Mouse (Mus musculus) limb, embryonic 15.5 days (tissue): ENCODE data around the gene Gstm1. TPM values are rescaled to one million over a fixed set of nuclear protein-coding genes. Genes with fewer than 3 reads are reported as not detected.
"Not testable (repeated sequence)": the region's sequence is repeated elsewhere in the genome, so short reads cannot be mapped to it uniquely, and the experiment has no call there.

Experiments used
- ATAC-seq: fragments of 200-750 bp; cut with Nextera tagmentation; 2 replicates; pipeline ENCODE4 v1.8.0; 2017; ENCODE audit warnings: low read depth, moderate TSS enrichment; ENCODE audit not compliant: insufficient number of reproducible peaks, low FRiP score, low TSS enrichment
- H3K27ac ChIP-seq: fragments of 300-500 bp; sonication (generic); 2 replicates; pipeline ENCODE4 v1.5.1; 2015; ENCODE audit warnings: moderate library complexity, mild to moderate bottlenecking, inconsistent platforms
- H3K27me3 ChIP-seq: fragments of 300-500 bp; sonication (generic); 2 replicates; pipeline ENCODE4 v1.6.1; 2015; ENCODE audit warnings: inconsistent platforms
- H3K36me3 ChIP-seq: fragments of 300-500 bp; sonication (generic); 2 replicates; pipeline ENCODE4 v1.6.1; 2015; ENCODE audit warnings: inconsistent platforms
- H3K4me1 ChIP-seq: fragments of 300-500 bp; sonication (generic); 2 replicates; pipeline ENCODE4 v1.6.1; 2015; ENCODE audit warnings: inconsistent platforms
- H3K4me2 ChIP-seq: fragments of 300-500 bp; sonication (generic); 2 replicates; pipeline ENCODE4 v1.6.1; 2015; ENCODE audit warnings: mild to moderate bottlenecking, inconsistent platforms
- H3K4me3 ChIP-seq: fragments of 300-500 bp; sonication (generic); 2 replicates; pipeline ENCODE4 v1.5.1; 2015; ENCODE audit warnings: mild to moderate bottlenecking, inconsistent platforms
- H3K9ac ChIP-seq: fragments of 300-500 bp; sonication (generic); 2 replicates; pipeline ENCODE4 v1.6.1; 2015; ENCODE audit warnings: inconsistent platforms
- H3K9me3 ChIP-seq: fragments of 300-500 bp; sonication (generic); 2 replicates; pipeline ENCODE4 v1.6.1; 2016; ENCODE audit warnings: inconsistent platforms
- WGBS: fragments of 180-500 bp; shearing (Covaris S2); methylation state at CpG from one replicate; pipeline ENCODE4 v1.1.7; 2015; 5-methylcytosine and 5-hydroxymethylcytosine counted together
- polyA plus RNA-seq: library from polyadenylated mRNA; unstranded; fragments of >200 nt; fragmentation: Nextera tagmentation; extraction: Ambion mirVana; gene quantifications from 2 replicates; pipeline ENCODE4 v1.2.1, GENCODE M21; 2015

Gene Gstm1
- polyA plus RNA-seq, 1 experiment from 2014 or later, result 56.1 TPM

DNA sequence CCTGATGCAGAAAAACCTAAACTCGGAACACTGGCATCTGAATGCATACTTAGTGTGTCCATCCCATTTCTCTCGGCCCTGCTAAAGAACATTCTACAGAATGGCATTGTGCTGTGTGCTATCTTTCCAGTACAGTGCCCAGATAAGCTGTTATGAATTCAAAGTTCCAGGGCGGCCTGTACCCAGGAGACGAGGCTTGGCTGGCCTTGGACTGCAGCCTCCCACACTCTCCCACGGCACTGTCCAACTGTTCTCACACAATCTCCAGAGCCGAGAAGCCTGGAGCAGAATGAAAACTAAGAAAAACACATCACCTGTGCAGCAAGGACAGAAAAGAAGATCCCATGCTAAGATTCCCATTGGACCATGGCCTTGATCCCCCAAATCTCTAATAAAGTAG, 35.0 kb downstream of the Gstm1 start:
- no peak for ATAC-seq
- no peak overlapping the region for H3K4me3 ChIP-seq
- no peaks in the 10 kb centered on the region for H3K27me3 ChIP-seq
- H3K9me3 ChIP-seq, result no peaks in the 10 kb centered on the region
- no peak overlapping the region for H3K9ac ChIP-seq
- H3K4me2 ChIP-seq, result no peak overlapping the region
- H3K27ac ChIP-seq, result no peak overlapping the region
- WGBS, result 85% methylated on average over 6 of the region's 6 CpGs
- no peaks in the 10 kb centered on the region for H3K36me3 ChIP-seq
- H3K4me1 ChIP-seq, result 0 out of 2 replicates have a peak, but pooled peaks cover 8% of the 10 kb centered on the region

DNA sequence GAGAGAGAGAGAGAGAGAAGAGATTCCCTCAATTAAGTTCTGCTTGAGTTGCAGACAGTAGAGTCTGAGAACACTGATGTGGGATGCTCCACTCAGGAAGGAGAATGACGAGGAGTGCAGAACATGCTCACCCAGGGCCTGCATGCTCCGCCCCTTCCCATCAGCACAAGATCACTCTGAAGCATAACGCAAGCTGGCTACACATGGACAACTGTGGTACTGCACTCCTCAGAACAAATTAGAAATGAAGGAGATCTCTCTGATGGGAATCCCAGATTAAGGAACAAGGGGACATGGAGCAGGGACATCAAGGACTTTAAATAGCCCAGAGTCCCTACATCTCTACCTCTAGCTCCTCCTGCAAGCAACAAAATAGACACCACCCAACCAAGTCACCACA, 36.5 kb downstream of the Gstm1 start:
- no peak for ATAC-seq
- no peaks in the 10 kb centered on the region for H3K9me3 ChIP-seq
- H3K4me1 ChIP-seq, result 0 out of 2 replicates have a peak, but pooled peaks cover 5% of the 10 kb centered on the region
- no peaks in the 10 kb centered on the region for H3K36me3 ChIP-seq
- 71% methylated on average over 3 of the region's 3 CpGs for WGBS
- H3K9ac ChIP-seq, result no peak overlapping the region
- H3K27me3 ChIP-seq, result no peaks in the 10 kb centered on the region
- no peak overlapping the region for H3K4me3 ChIP-seq
- H3K4me2 ChIP-seq, result no peak overlapping the region
- no peak overlapping the region for H3K27ac ChIP-seq

DNA sequence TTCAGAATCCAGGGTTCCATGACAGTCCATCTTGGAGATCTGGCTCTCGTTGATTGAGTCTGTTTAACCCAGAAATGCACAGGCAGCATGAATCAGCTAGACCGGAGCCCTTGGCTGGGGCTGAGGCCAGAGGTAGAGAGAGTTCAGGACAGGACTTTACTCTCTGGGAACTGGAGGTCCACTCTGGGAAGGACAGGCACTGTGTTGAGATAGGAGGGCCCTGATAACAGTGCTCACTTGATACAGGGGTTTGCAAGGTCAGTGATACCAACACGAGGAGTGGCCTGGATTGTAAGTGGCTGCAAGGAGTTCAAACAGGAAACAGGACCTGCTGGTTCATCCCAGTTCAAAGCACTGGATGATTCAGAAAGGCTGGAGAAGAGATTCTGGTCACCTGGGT, 40.1 kb downstream of the Gstm1 start:
- Histone ChIP-seq H3K4me3 (no peak overlapping the region), H3K9ac (no peak overlapping the region), H3K4me2 (no peak overlapping the region), H3K36me3 (no peaks in the 10 kb centered on the region), H3K27me3 (no peaks in the 10 kb centered on the region), H3K4me1 (no peaks in the 10 kb centered on the region), H3K27ac (no peak overlapping the region), H3K9me3 (no peaks in the 10 kb centered on the region)
- ATAC-seq, result no peak
- WGBS, result 72% methylated on average over 3 of the region's 3 CpGs

DNA sequence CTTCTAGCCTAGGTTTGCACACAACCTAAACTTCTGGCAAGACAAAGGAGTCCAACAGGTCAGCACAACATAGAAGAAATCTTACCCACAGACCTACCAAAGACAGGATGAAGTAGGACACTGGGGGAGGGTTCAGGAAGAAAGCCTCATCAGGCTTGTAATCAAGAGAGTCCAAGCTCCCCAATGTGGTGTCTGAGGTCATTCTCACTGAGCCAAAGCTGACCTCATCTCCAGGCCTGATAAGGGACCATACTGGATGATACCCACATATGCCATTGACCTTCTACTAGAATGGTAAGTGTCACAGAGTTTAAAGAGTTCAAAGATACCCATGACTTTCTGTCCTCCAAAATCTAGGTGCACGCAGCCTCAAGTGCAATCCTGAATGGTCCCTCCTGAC, 43.5 kb downstream of the Gstm1 start:
- H3K4me1 ChIP-seq, result no peaks in the 10 kb centered on the region
- H3K36me3 ChIP-seq, result no peaks in the 10 kb centered on the region
- no peaks in the 10 kb centered on the region for H3K27me3 ChIP-seq
- 90% methylated on average over 1 of the region's 1 CpGs for WGBS
- H3K9ac ChIP-seq, result no peak overlapping the region
- no peak overlapping the region for H3K4me3 ChIP-seq
- no peaks in the 10 kb centered on the region for H3K9me3 ChIP-seq
- no peak for ATAC-seq
- no peak overlapping the region for H3K4me2 ChIP-seq
- H3K27ac ChIP-seq, result no peak overlapping the region

DNA sequence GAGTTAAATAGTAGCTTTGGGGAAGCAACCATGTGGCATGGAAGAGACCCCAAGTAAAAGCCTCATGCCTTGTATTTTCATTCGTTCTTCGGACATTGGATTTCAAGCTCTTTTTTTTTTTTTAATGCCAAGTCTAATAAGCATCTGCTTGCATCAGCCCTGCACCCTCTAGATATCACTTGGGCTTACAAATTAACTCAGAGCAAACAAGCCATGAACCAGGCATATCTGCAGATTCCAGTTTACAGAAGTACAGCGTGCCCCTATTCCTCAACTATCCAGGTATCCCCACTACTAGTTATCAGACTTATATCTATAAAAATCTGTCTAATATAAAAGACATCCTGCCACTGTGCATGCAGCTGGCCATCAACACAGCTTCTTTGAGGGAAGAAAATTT, 45.7 kb downstream of the Gstm1 start:
- WGBS, result 88% methylated on average over 3 of the region's 3 CpGs
- no peak for ATAC-seq

DNA sequence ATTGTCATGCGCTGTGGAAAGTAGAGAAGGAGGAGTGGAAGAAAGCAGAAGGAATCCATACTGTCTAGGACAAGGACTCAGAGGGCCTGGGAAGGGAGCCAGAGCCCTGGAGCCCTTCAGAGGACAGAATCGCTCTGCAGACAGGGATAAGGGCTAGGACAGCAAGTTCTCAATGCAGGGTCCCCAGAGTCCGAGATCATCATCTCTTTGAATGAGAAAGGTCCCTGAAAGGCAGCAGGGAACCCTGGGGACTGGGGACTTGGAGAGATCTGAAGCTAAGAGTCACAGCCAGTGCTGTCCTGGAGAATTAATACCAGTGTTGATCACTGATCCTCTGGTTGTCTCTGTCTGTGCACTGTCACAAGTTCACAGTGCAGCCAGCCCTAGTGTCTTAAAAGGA, 46.7 kb downstream of the Gstm1 start:
- H3K9ac ChIP-seq, H3K36me3 ChIP-seq, H3K4me3 ChIP-seq, H3K4me1 ChIP-seq, H3K27ac ChIP-seq, H3K4me2 ChIP-seq, ATAC-seq, H3K27me3 ChIP-seq, H3K9me3 ChIP-seq: not testable (repeated sequence)
- 61% methylated on average over 3 of the region's 3 CpGs for WGBS

More for the DNA sequence above, 45.7 kb downstream of the Gstm1 start:
- no peaks in the 10 kb centered on the region for H3K36me3 ChIP-seq
- H3K9ac ChIP-seq, result no peak overlapping the region
- no peak overlapping the region for H3K4me3 ChIP-seq
- no peak overlapping the region for H3K4me2 ChIP-seq
- no peaks in the 10 kb centered on the region for H3K9me3 ChIP-seq
- no peaks in the 10 kb centered on the region for H3K27me3 ChIP-seq
- no peaks in the 10 kb centered on the region for H3K4me1 ChIP-seq
- no peak overlapping the region for H3K27ac ChIP-seq

DNA sequence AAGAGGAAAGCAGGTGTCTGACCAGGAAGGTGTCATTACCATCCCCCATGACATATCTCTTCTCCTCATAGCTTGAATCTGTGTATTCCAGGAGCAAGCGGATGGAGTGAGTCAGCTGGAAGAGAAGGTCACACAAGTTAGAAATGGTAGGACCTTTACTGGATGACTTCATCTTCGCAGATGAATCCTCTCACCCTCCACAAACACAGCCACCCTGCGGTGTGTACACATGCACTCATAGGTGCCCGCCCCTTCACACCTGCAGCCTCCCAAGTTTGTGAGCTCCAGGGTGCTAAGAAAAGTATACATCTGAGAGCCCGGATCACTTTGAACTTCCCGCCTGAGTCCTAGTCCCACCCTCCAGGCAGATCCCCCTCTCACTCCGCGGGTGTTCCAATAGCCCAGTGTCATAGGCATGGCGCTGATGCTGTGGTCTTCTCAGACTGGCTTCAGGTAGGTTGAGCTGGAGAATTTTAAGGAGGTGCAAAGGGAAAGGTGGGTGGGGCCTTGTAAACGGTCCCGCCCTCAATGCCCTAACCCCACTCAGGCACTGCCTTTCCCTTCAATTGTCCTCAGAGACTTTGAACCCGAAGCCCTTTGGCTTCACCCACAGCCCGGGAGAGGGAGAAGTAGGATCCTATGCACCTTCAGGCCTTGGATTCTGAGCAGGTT, 48.9 kb downstream of the Gstm1 start, which contains the start of gene Gstm3:
TSS of gene Gstm3 (minus strand) at position 560 of the 672 bp plus-strand sequence.
- Histone ChIP-seq H3K4me2 (no peak within 1 kb of the TSS), H3K4me1 (no peaks in the 10 kb centered on the region), H3K9ac (no peak within 1 kb of the TSS), H3K9me3 (no peaks in the 10 kb centered on the region), H3K27ac (no peak within 1 kb of the TSS), H3K36me3 (no peaks in the 10 kb centered on the region), H3K4me3 (no peak within 1 kb of the TSS), H3K27me3 (no peaks in the 10 kb centered on the region)
- ATAC-seq, result no peak
- 53% methylated on average over 13 of the region's 13 CpGs for WGBS

DNA sequence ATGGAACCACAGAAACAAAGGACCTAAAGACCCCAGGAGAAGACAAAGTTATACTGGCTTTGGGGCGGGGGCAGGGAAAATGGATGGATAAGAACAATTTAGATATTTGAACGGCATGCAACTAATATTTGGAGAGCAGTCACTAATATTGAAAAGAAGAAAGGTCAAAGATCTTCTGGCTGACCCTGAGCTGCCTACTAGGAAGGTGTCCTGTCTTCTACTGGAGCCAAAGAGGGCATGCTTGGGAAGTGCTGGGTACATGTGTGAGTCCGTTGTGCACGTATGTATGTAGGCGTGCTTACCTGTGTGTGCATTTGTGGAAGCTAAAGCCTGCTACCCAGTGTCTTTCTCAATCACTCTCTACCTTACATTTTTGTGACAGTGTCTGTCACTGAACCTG, 51.1 kb downstream of the Gstm1 start:
- Histone ChIP-seq H3K9ac (no peak overlapping the region), H3K4me2 (no peak overlapping the region), H3K27me3 (no peaks in the 10 kb centered on the region), H3K4me1 (no peaks in the 10 kb centered on the region), H3K27ac (no peak overlapping the region), H3K9me3 (no peaks in the 10 kb centered on the region), H3K4me3 (no peak overlapping the region), H3K36me3 (no peaks in the 10 kb centered on the region)
- WGBS, result 91% methylated on average over 5 of the region's 5 CpGs
- no peak for ATAC-seq

DNA sequence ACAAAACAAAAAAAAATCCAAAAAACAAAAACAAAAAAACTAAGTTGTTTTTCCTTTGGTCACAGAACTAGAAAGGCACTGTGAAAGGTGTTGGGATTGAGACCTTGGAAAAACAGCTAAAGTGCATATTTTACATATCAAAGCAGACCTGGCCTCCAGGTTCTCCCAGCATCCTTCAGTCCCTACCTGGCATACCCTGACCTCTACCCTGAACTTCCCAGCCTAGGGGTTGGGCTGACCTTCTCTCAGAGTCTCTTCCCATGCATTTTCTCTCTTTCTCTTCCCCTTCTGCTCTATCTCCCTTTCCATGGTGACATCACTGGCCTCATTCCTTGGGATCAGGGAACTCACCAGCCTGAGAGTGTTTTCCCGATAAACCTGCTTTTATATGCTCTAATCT, 52.2 kb downstream of the Gstm1 start:
- Histone ChIP-seq H3K27ac (no peak overlapping the region), H3K36me3 (no peaks in the 10 kb centered on the region), H3K27me3 (no peaks in the 10 kb centered on the region), H3K4me2 (no peak overlapping the region), H3K4me3 (no peak overlapping the region), H3K9ac (no peak overlapping the region), H3K4me1 (no peaks in the 10 kb centered on the region), H3K9me3 (no peaks in the 10 kb centered on the region)
- WGBS, result 67% methylated on average over 1 of the region's 1 CpGs
- ATAC-seq, result no peak

DNA sequence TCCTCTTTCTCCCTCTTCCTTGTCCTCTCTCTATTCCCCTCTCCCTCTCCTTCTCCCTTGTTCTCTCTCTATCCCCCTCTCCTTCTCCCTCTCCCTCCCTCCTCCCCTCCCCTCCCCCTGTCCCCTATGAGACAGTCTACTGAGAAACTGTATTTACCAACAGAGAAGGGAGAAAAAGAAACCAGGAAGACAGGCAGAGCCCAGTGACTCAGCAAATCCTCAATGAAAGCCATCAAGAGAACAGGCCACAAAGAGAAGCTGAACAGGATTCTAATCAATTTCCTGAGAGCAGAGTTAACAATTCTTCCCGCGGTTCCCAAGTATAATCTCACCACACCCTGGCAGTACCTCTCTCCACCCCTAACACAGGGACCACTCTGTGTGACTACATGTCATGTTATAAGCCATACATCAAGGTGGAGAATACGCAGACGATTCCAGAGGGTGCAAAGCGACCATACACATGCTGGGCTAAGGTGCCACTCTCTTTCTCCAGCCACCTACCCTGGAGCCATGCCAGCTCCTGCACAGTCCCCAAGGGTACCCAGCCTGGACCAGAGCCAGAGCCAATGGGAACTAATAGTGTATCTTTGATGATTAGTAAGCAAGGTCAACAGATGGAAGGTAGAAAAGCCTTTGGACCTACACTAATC, 53.0 kb downstream of the Gstm1 start:
- 66% methylated on average over 5 of the region's 5 CpGs for WGBS
- no peak for ATAC-seq
- Histone ChIP-seq H3K9ac (no peak overlapping the region), H3K27me3 (no peaks in the 10 kb centered on the region), H3K4me1 (0 out of 2 replicates have a peak, but pooled peaks cover 2% of the 10 kb centered on the region), H3K9me3 (no peaks in the 10 kb centered on the region), H3K4me2 (no peak overlapping the region), H3K36me3 (no peaks in the 10 kb centered on the region), H3K4me3 (no peak overlapping the region), H3K27ac (no peak overlapping the region)

DNA sequence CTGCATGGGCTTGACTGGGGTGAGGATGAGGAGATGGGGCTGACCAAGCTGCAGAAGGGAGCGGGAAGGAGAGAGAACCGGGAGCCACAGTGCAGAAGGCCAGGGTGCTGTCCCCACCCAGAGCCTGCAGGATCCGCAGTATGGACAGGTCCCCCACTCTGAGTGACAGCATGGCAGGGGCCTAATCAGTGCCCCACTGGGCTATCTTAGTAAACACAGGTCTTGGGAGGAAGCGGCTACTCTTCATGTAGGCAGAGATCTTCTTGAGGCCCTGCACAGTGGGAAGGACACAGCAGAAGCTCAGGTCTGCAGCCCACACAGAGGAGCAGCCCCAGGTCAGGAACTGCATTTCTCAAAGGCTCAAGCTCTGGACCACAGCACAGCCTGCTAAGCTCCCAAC, 53.7 kb downstream of the Gstm1 start:
- H3K27me3 ChIP-seq, result no peaks in the 10 kb centered on the region
- H3K4me2 ChIP-seq, result no peak overlapping the region
- ATAC-seq, result no peak
- no peak overlapping the region for H3K27ac ChIP-seq
- no peak overlapping the region for H3K4me3 ChIP-seq
- H3K36me3 ChIP-seq, result no peaks in the 10 kb centered on the region
- WGBS, result 80% methylated on average over 4 of the region's 4 CpGs
- no peak overlapping the region for H3K9ac ChIP-seq
- H3K4me1 ChIP-seq, result 0 out of 2 replicates have a peak, but pooled peaks cover 2% of the 10 kb centered on the region
- no peaks in the 10 kb centered on the region for H3K9me3 ChIP-seq
